Comparison of ENCODE assay signal across 8 mouse cellular contexts in the genomic region with DNA sequence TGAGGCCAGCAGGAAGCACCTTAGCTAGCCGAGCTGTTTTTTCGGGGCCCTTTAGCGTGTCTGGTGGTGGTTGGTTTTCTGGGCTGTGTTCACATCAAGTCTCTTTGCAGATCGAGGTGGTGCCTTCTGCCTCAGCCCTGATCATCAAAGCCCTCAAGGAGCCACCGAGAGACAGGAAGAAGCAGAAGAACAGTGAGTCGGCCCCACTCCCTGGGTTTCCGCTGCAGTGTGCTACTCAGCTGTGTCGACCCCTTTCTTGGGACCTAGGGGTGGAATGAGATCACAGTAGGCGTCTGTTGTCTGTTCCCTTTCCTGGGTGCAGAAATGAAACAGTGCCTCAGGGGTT. TPM values are rescaled to one million over a fixed set of nuclear protein-coding genes. Genes with fewer than 3 reads are reported as not detected.
A peak's percentile ranks its signal among the peaks of the same experiment; 100 is the strongest.
DNase-seq lines count a peak whose midpoint lies in the region; ATAC-seq and TF ChIP-seq lines count a peak whose summit lies in the region.

No protein-coding gene starts in this region.

- peaks cover 18% of the 10 kb centered on the region; the same call in 1 of the 2 replicates for H3K4me1 ChIP-seq in kidney, adult 2 months (ENCODE audit: control insufficient read depth, insufficient read depth, low read length)
- peaks cover 57% of the 10 kb centered on the region for H3K4me1 ChIP-seq in neural tube, embryonic 13.5 days (replicated peaks)

- peak overlapping the region; percentile 95 for H3K9ac ChIP-seq in neural tube, embryonic 13.5 days

- H3K9me3 ChIP-seq in neural tube, embryonic 13.5 days: no peaks in the 10 kb centered on the region

- no peak for DNase-seq in kidney, adult 2 months
- no peak for DNase-seq in kidney, postnatal 4 days
- peak; percentile 54 for DNase-seq in ZHBTc4 (ENCODE audit: low read depth, low spot score)
- DNase-seq in layer of hippocampus, adult 9-11 months: no peak
- DNase-seq in embryo, embryonic 10.5 days (ENCODE audit: low spot score): no peak

- H3K27me3 ChIP-seq in kidney, adult 2 months (replicated peaks; ENCODE audit: control insufficient read depth, insufficient read depth, low read length): no peaks in the 10 kb centered on the region
- H3K27me3 ChIP-seq in neural tube, embryonic 13.5 days: no peaks in the 10 kb centered on the region

- TF ChIP-seq POLR2A in kidney, adult 2 months (IDR thresholded peaks at IDR 0.05; ENCODE audit: low read depth, low read length): no peak

- H3K36me3 ChIP-seq in kidney, adult 2 months (ENCODE audit: control insufficient read depth, insufficient read depth, low read length): no peaks in the 10 kb centered on the region
- peaks cover 27% of the 10 kb centered on the region for H3K36me3 ChIP-seq in neural tube, embryonic 13.5 days

- H3K4me3 ChIP-seq in kidney, adult 2 months (ENCODE audit: insufficient read depth, low read depth, low read length): peak overlapping the region; percentile 7; the same call in 1 of the 2 replicates
- H3K4me3 ChIP-seq in neural tube, embryonic 13.5 days: peak overlapping the region; percentile 81

- WGBS in kidney, adult 2 months: 31% methylated on average over 9 of the region's 9 CpGs
- 11% methylated on average over 9 of the region's 9 CpGs for WGBS in neural tube, embryonic 13.5 days

- no peak for TF ChIP-seq CTCF in kidney, adult 2 months (conservative IDR thresholded peaks at IDR 0.05; ENCODE audit: insufficient read depth, insufficient read length, low read depth, low read length)

- peak overlapping the region; percentile 98 for H3K4me2 ChIP-seq in neural tube, embryonic 13.5 days

- ATAC-seq in inflammation-experienced regulatory T-cells, adult 6 months: peak; percentile 27
- no peak for ATAC-seq in neural tube, embryonic 13.5 days (ENCODE audit: low read depth)
- ATAC-seq in megakaryocyte-erythroid progenitor cell, adult 5-6 weeks (replicated peaks; ENCODE audit: low FRiP score, low TSS enrichment, poor library complexity, severe bottlenecking): no peak

- H3K27ac ChIP-seq in kidney, adult 2 months (ENCODE audit: insufficient read depth, low read depth, low read length): no peak overlapping the region
- H3K27ac ChIP-seq in neural tube, embryonic 13.5 days (replicated peaks): no peak overlapping the region

RNA-seq across cellular contexts. Expression of a gene that starts 1.4 kb away (rescaled TPM):
- polyA plus RNA-seq in kidney, adult 2 months (2012; rRNA removed): 12.0 and 15.5 TPM in 2 replicates
- polyA plus RNA-seq in inflammation-experienced regulatory T-cells, adult 6 months (2017; shearing (Covaris generic)): 1 to 10 TPM; 4.2 to 7.3 (median 7.3) TPM
- 23.9 and 27.3 TPM in 2 replicates for polyA plus RNA-seq in neural tube, embryonic 13.5 days (2015; fragmentation: Nextera tagmentation; extraction: Ambion mirVana)
- 5.1 and 12.6 TPM in 2 replicates for total RNA-seq in megakaryocyte-erythroid progenitor cell, adult 5-6 weeks (2014; fragmentation: Nextera tagmentation)
- total RNA-seq in megakaryocyte-erythroid progenitor cell, adult 5-6 weeks (2017): 6.3 and 7.9 TPM in 2 replicates

RNA-seq across cellular contexts. Expression of a gene that starts 1.5 kb away (rescaled TPM):
- 166 and 270 TPM in 2 replicates for polyA plus RNA-seq in kidney, adult 2 months (2012; rRNA removed)
- polyA plus RNA-seq in inflammation-experienced regulatory T-cells, adult 6 months (2017; shearing (Covaris generic)): 100 to 1,000 TPM in 1 of 3 experiments, 10 to 100 TPM in 2; 18.9 to 858 (median 48.2) TPM
- polyA plus RNA-seq in neural tube, embryonic 13.5 days (2015; fragmentation: Nextera tagmentation; extraction: Ambion mirVana): 102 and 106 TPM in 2 replicates
- total RNA-seq in megakaryocyte-erythroid progenitor cell, adult 5-6 weeks (2014; fragmentation: Nextera tagmentation): 3,260 and 3,361 TPM in 2 replicates
- total RNA-seq in megakaryocyte-erythroid progenitor cell, adult 5-6 weeks (2017): 3,030 and 3,103 TPM in 2 replicates

RNA-seq across cellular contexts. Expression of a gene that starts 19.0 kb away (rescaled TPM):
- polyA plus RNA-seq in kidney, adult 2 months (2012; rRNA removed): 51.1 and 51.9 TPM in 2 replicates
- polyA plus RNA-seq in inflammation-experienced regulatory T-cells, adult 6 months (2017; shearing (Covaris generic)): 1 to 10 TPM; 2.0 to 5.0 (median 2.5) TPM
- polyA plus RNA-seq in neural tube, embryonic 13.5 days (2015; fragmentation: Nextera tagmentation; extraction: Ambion mirVana): 23.4 and 26.4 TPM in 2 replicates
- 15.5 and 27.2 TPM in 2 replicates for total RNA-seq in megakaryocyte-erythroid progenitor cell, adult 5-6 weeks (2014; fragmentation: Nextera tagmentation)
- total RNA-seq in megakaryocyte-erythroid progenitor cell, adult 5-6 weeks (2017): 3.4 and 4.8 TPM in 2 replicates
